Mouse (Mus musculus): ENCODE data around the gene Espn.

The Espn gene

DNA sequence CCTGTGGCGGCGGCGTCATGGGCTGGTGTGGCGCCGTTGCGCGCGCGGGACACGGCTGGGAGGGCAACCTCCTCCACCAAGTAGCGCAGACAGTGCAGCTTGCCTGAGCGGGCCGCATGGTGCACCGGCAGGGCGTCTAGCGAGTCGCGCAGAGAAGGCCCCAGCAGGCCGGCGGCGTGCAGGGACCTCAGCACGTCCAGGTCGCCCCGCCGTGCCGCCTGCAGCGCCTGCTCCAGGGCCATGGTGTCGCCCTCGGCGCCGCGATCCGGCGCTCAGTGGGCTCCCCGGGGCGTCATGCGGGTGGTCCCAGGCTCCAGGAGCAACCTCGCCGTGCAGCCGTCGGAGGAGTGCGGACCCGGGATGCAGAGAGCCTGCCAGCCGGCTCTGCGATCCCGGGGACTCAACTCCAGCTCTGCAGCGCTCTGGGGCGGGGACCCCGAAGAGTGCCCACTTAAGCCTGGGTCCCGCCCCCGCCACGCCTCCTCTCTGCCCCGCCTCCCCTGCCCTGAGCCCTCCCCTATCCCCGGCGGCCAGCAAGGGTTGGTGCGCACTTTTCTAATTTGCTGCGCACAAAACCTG is at the start of gene Espn:
Espn (minus strand) TSS at position 406 of the 579 bp plus-strand sequence.
- DNase-seq (ENCODE audit: low read depth, low spot score) = peak; percentile 71

DNA sequence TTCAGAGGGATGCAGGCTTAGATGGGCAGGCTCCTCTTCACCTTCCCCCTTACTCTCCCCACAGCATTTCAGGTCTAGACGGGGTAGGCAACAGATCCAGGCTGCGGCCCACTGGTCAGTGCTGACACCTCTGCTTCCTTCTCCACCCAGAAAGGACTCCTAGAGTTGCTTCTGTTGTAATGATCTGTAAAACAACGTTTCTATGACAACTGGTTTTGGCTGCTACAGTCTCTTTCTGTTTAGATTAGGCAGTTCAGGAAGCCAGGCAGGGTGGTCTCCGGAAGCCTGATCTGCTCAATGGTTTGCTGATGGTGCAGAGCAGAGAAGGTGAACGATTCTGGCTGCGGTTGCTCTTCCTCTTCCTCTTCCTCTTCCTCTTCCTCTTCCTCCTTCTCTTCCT is 49.3 kb upstream of the Espn start:
- DNase-seq (ENCODE audit: low read depth, low spot score) = no peak

DNA sequence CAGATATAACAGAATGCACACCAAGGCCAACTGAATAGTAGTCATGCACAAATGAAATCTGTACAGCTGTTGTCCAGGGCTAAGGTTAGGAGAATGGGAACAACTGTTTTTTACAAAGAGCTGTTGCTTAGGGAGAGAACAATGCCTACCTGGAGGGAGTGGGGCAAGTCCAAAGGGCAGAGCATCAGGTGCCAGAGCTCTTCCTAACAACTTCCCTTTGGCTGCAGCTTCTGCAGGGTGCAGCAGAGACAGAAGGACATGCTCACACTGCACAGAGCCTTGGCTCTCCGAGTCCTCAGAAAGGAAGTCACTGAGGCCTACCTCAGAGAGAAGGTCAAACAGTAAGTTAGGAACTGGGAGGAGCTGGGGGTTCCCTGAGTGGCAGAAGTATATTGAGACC is 47.4 kb upstream of the Espn start:
- no peak for DNase-seq (ENCODE audit: low read depth, low spot score)

DNA sequence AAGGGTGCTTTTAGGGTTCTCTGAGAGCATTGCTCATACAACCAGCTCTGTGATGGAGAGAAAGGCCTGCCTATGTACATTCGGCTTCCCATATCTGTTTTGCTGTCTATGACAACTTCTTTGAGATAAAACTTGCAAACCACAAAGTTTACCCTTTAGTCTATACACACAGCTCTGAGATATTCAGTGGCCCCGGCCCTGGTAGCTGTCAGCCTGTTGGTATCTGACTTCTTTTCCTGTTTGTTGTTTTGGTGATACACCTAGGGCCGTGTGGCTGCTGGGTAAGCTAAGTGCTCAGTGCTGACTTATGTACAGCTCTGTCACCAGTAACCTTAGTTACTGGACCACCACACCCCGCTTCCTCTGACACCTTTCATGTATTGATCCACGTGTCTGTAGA is 45.4 kb upstream of the Espn start:
- no peak for DNase-seq (ENCODE audit: low read depth, low spot score)

DNA sequence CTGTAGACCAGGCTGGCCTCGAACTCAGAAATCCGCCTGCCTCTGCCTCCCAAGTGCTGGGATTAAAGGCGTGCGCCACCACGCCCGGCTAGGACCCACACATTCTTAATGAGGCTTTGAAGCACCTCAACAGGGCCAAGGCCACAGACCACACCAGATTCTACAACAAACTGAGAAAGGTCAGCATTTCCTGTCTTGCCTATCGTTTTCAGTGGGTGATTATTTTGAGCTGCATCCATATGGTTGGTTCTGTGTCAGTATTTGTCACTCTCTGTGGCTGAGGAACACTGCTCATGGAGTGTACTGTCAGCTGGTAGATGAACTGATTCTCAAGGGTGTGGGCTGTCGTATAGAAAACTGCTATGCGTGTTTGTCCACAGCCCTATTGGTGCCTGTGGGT is 44.1 kb upstream of the Espn start:
- DNase-seq (ENCODE audit: low read depth, low spot score) = no peak

- no peak for DNase-seq (ENCODE audit: low read depth, low spot score)
These were observed 42.5 kb upstream of the Espn start for GRCm38 (mm10) chr4:152194476-152195175.

DNA sequence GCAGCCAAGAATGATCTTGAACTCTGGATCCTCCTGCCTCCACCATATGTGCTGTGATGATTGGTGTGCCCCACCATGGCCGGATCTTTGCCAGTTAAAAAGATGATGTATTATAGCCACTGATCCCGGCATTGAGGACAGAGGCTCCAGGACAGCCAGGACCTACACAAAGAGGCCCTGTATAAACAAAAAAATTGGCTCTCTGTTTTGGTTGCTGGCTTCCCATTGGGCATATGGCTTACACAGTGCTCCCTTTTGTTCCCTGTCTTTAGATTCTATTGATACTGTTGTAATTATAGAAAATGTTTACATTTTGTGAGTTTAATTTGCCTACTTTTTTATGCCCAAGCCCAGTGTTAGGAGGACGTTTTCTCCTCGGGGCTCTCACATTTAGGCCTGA is 40.4 kb upstream of the Espn start:
- no peak for DNase-seq (ENCODE audit: low read depth, low spot score)

- DNase-seq (ENCODE audit: low read depth, low spot score) = no peak
These were observed 38.5 kb upstream of the Espn start for GRCm38 (mm10) chr4:152190701-152191100.

- DNase-seq (ENCODE audit: low read depth, low spot score) = no peak
These were observed 38.0 kb upstream of the Espn start for GRCm38 (mm10) chr4:152190096-152190653.

DNA sequence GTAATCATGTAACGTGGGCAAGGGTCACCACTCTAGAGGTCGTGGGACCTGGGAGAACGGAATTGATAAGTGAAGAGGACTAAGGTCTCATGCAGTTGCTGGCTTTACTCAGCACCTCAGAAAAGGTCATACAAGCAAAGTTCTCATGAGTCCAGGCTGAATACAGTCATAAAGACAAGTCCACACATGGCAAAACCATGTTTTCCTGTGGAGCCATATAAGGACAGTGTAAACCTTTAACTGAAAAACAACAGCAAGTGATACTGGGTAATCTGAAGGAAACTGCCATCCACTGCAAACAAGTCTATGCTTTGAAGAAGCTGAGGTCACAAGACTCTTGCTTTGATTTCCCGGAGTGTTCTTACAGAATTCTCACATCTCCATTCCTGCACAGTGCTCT is 37.5 kb upstream of the Espn start:
- no peak for DNase-seq (ENCODE audit: low read depth, low spot score)

- DNase-seq (ENCODE audit: low read depth, low spot score) = no peak
These were observed 36.9 kb upstream of the Espn start for GRCm38 (mm10) chr4:152189071-152189470.

DNA sequence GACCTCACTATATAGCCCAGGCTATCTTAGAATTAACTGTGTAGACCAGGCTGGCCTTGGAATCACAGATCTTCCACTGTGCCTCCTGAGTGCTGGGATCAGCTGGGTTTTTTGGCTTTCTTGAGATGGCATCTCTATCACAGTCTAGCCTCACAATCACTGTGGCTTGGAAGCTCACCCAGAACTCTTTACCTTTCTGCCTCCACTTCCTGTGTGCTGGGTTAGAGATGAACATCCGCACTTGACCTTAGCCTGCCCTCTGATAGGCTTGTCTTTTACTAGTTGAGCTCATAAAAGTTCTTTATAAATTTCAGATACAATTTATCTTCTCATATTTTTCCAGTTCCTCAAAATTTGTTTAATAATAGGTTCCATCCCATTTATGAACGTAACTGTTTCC is 36.5 kb upstream of the Espn start:
- no peak for DNase-seq (ENCODE audit: low read depth, low spot score)

- DNase-seq (ENCODE audit: low read depth, low spot score) = no peak
These were observed 35.0 kb upstream of the Espn start for GRCm38 (mm10) chr4:152187142-152187541.

GRCm38 (mm10) chr4:152186205-152187082 is 34.3 kb upstream of the Espn start:
- DNase-seq (ENCODE audit: low read depth, low spot score) = peak; percentile 36

DNA sequence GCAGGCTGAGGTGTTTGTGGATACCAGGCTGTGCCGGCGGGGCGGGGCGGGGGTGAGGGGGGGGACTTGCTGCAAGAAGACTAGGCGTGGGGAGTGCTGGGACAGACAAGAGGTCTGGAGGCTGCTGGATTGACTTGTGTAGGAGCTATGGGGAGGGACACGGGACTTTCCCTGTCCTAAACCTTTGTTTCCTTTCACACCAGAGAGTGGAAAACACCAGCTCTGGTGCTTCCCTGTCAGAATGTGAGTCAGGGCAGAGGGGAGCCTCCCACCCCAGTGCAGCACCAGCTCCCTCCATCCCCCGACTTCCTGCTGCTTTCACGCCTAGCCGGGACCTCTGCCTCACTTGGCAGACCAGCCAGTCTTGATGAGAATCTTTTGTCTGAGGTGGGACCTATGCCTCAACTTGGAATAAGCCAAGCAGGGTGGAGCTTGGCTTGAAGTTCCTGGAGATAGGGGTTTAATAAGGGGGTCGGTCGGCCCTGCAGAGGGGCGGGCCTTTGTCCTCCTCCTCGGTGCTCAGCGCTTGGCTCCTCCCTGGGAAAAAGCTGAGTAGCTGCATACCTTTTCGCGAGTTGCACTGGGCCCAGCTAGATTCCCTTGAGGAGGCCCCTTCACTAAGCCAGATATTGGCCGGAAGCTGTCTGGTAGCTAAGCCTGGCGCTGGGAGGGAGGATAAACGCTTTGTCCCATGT is 33.5 kb upstream of the Espn start:
- DNase-seq (ENCODE audit: low read depth, low spot score) = peak; percentile 52

- DNase-seq (ENCODE audit: low read depth, low spot score) = peak; percentile 67
These were observed 33.0 kb upstream of the Espn start for GRCm38 (mm10) chr4:152185137-152185509.

DNA sequence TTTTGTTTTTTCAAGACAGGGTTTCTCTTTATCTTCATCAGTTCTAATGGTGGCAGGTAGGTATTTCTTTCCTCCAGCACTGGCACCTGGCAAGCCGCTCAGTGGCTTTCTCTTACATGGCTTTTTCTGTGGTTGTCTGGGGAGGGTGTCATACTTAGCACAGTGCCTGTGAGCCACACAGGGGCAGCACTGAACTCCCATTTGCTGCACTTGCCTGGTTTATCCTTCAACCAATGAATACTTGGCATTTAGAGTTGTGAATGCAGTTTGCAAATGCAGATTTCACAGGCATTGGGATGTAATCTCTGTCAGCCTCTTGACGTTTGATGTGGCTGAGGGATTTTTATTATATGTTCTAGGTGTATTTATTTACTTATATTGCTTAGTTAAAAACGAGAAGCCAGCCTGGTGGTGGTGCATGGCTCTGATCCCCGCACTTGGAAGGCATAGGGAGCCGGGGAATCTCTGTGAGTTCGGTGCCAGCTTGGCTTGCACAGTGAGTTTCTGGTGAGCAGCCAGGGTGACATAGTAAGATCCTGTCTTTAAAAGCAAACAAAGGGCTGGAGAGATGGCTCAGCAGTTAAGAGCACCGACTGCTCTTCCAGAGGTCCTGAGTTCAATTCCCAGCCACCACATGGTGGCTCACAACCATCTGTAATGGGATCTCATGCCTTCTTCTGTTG is 32.3 kb upstream of the Espn start:
- DNase-seq (ENCODE audit: low read depth, low spot score) = no peak

DNA sequence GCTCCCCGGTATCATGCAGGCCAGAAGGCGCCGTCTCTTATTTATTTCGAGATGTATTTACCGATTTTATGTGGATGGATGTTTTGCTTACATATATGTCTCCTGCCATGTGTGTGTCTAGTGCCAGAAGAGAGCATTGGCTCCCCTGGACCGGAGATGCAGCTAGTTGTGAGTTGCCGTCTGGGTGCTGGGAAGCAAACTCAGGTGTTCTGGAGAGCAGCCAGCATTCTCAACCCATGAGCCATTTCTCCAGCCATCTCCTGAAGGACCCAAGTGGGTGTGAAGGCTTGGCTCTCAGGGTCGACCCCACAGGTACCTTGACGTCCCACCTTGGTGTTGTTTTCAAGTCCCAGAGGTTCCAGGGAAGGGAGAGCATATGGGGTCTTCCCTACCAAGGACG is 30.0 kb upstream of the Espn start:
- DNase-seq (ENCODE audit: low read depth, low spot score) = no peak

- no peak for DNase-seq (ENCODE audit: low read depth, low spot score)
These were observed 27.9 kb upstream of the Espn start for GRCm38 (mm10) chr4:152179946-152180660.

- DNase-seq (ENCODE audit: low read depth, low spot score) = peak; percentile 41
These were observed 26.9 kb upstream of the Espn start for GRCm38 (mm10) chr4:152178916-152179705.

Measured in mesoderm, embryonic 11.5 days (tissue).